Mouse (Mus musculus): ENCODE data around the gene Steap3.
A peak's percentile ranks its signal among the peaks of the same experiment; 100 is the strongest.
"Not testable (repeated sequence)": the region's sequence is repeated elsewhere in the genome, so short reads cannot be mapped to it uniquely, and the experiment has no call there.

Steap3 gene

GRCm38 (mm10) chr1:120272605-120273004 is at the start of gene Steap3:
Gene Steap3 (minus strand): TSS chr1:120272705.
- DNase-seq, result no peak

- no peak for DNase-seq
Observed at GRCm38 (mm10) chr1:120321270-120322021, 48.9 kb upstream of the Steap3 start.

- no peak for DNase-seq
Observed at GRCm38 (mm10) chr1:120305801-120306200, 33.3 kb upstream of the Steap3 start.

GRCm38 (mm10) chr1:120296936-120297335 is 24.4 kb upstream of the Steap3 start:
- DNase-seq, result no peak

- no peak for DNase-seq
Observed at GRCm38 (mm10) chr1:120293803-120294202, 21.3 kb upstream of the Steap3 start.

- DNase-seq, result no peak
Observed at GRCm38 (mm10) chr1:120291709-120292108, 19.2 kb upstream of the Steap3 start.

GRCm38 (mm10) chr1:120289843-120290242 is 17.3 kb upstream of the Steap3 start:
- DNase-seq, result no peak

GRCm38 (mm10) chr1:120287679-120288078 is 15.2 kb upstream of the Steap3 start:
- DNase-seq, result peak; percentile 78

- not testable (repeated sequence) for DNase-seq
Observed at GRCm38 (mm10) chr1:120276058-120276457, 3.6 kb upstream of the Steap3 start.

- peak; percentile 27 for DNase-seq
Observed at GRCm38 (mm10) chr1:120275224-120275623, 2.7 kb upstream of the Steap3 start.

- DNase-seq, result no peak
Observed at GRCm38 (mm10) chr1:120270882-120271281, 1.6 kb downstream of the Steap3 start.

GRCm38 (mm10) chr1:120270115-120270514 is 2.4 kb downstream of the Steap3 start:
- no peak for DNase-seq

- no peak for DNase-seq
Observed at GRCm38 (mm10) chr1:120267631-120268030, 4.9 kb downstream of the Steap3 start.

GRCm38 (mm10) chr1:120266460-120266859 is 6.0 kb downstream of the Steap3 start:
- no peak for DNase-seq

GRCm38 (mm10) chr1:120264861-120265686 is 7.4 kb downstream of the Steap3 start:
- peak; percentile 89 for DNase-seq

GRCm38 (mm10) chr1:120263226-120263625 is 9.3 kb downstream of the Steap3 start:
- DNase-seq, result no peak

GRCm38 (mm10) chr1:120261166-120261565 is 11.3 kb downstream of the Steap3 start:
- no peak for DNase-seq

GRCm38 (mm10) chr1:120259249-120259648 is 13.3 kb downstream of the Steap3 start:
- DNase-seq, result no peak

- no peak for DNase-seq
Observed at GRCm38 (mm10) chr1:120258744-120259143, 13.8 kb downstream of the Steap3 start.

- peak; percentile 21 for DNase-seq
Observed at GRCm38 (mm10) chr1:120258245-120258644, 14.3 kb downstream of the Steap3 start.

- no peak for DNase-seq
Observed at GRCm38 (mm10) chr1:120253751-120254150, 18.8 kb downstream of the Steap3 start.

GRCm38 (mm10) chr1:120252519-120253160 is 19.9 kb downstream of the Steap3 start:
- no peak for DNase-seq

GRCm38 (mm10) chr1:120251193-120251592 is 21.3 kb downstream of the Steap3 start:
- no peak for DNase-seq
